10 mouse cellular contexts compared by ENCODE assay signal in the genomic region with DNA sequence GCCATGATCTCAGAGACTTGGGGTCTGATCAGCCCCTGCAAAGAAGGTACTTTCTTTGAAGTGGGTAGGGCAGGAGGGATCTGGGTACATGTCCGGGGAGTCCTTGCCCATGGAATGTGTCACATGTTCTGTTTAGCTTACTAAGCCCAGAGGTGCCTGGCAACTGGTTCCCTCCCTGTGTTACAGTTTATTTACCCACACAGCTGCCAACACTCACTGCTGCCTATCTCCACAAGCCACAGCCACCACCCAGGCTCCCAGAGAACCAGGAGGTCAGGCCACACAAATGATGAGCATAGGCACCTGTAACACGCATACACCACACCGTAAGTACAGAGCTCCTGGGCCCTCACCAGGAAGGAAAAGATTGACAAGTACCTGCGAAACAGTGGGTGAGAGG. TPM values are rescaled to one million over a fixed set of nuclear protein-coding genes. Genes with fewer than 3 reads are reported as not detected.
DNase-seq lines count a peak whose midpoint lies in the region; ATAC-seq lines count a peak whose summit lies in the region.
"Had no signal": no experiment of that assay in that cellular context is flagged by ENCODE, and none has a peak within 500 bp of the region (broad histone marks: within the 10 kb centered on the region; RNA-seq: fewer than 3 reads in every experiment).

No protein-coding gene starts in this region.

- H3K4me2 ChIP-seq in kidney, embryonic 14.5 days (replicated peaks; ENCODE audit: low read depth, low read length), result no peak overlapping the region
- H3K4me2 ChIP-seq in intestine, embryonic 15.5 days (replicated peaks), result no peak overlapping the region
- H3K4me2 ChIP-seq in liver, embryonic 13.5 days, result no peak overlapping the region
- H3K4me2 ChIP-seq: limb, embryonic 13.5 days had no signal

- H3K36me3 ChIP-seq in kidney, embryonic 14.5 days (ENCODE audit: control insufficient read depth, insufficient read depth, low read length), result no peaks in the 10 kb centered on the region
- H3K36me3 ChIP-seq in intestine, embryonic 15.5 days, result no peaks in the 10 kb centered on the region
- H3K36me3 ChIP-seq in liver, embryonic 13.5 days, result no peaks in the 10 kb centered on the region
- H3K36me3 ChIP-seq in embryonic facial prominence, embryonic 10.5 days (replicated peaks), result no peaks in the 10 kb centered on the region
- H3K36me3 ChIP-seq: limb, embryonic 13.5 days had no signal

- H3K27me3 ChIP-seq in kidney, embryonic 14.5 days (ENCODE audit: control insufficient read depth, insufficient read depth, low read length), result no peaks in the 10 kb centered on the region
- H3K27me3 ChIP-seq in intestine, embryonic 15.5 days (replicated peaks), result no peaks in the 10 kb centered on the region
- no peaks in the 10 kb centered on the region for H3K27me3 ChIP-seq in liver, embryonic 13.5 days
- no peaks in the 10 kb centered on the region for H3K27me3 ChIP-seq in embryonic facial prominence, embryonic 10.5 days (replicated peaks; ENCODE audit: low read depth, poor library complexity, severe bottlenecking)

- H3K4me1 ChIP-seq in kidney, embryonic 14.5 days (ENCODE audit: control insufficient read depth, insufficient read depth, low read length), result peaks cover 7% of the 10 kb centered on the region; the same call in 1 of the 2 replicates
- H3K4me1 ChIP-seq in intestine, embryonic 15.5 days (replicated peaks), result 0 out of 2 replicates have a peak, but pooled peaks cover 4% of the 10 kb centered on the region
- peaks cover 85% of the 10 kb centered on the region for H3K4me1 ChIP-seq in liver, embryonic 13.5 days (replicated peaks)
- H3K4me1 ChIP-seq in embryonic facial prominence, embryonic 10.5 days, result peaks cover 4% of the 10 kb centered on the region

- no peak overlapping the region for H3K4me3 ChIP-seq in kidney, embryonic 14.5 days (ENCODE audit: low read length)
- no peak overlapping the region for H3K4me3 ChIP-seq in intestine, embryonic 15.5 days (replicated peaks)
- H3K4me3 ChIP-seq in liver, embryonic 13.5 days (replicated peaks), result no peak overlapping the region
- no peak overlapping the region for H3K4me3 ChIP-seq in embryonic facial prominence, embryonic 10.5 days
- H3K4me3 ChIP-seq: limb, embryonic 13.5 days had no signal

- H3K9me3 ChIP-seq in kidney, embryonic 14.5 days (ENCODE audit: control insufficient read depth, low read length), result no peaks in the 10 kb centered on the region
- H3K9me3 ChIP-seq in intestine, embryonic 15.5 days, result no peaks in the 10 kb centered on the region
- H3K9me3 ChIP-seq in liver, embryonic 13.5 days (replicated peaks), result no peaks in the 10 kb centered on the region
- H3K9me3 ChIP-seq in embryonic facial prominence, embryonic 10.5 days, result no peaks in the 10 kb centered on the region
- H3K9me3 ChIP-seq: limb, embryonic 13.5 days had no signal

- no peak for ATAC-seq in kidney, embryonic 14.5 days (ENCODE audit: low FRiP score, low TSS enrichment)
- ATAC-seq in intestine, embryonic 15.5 days, result peak; percentile 53
- ATAC-seq in liver, embryonic 13.5 days (ENCODE audit: low read depth), result peak; percentile 69

- H3K9ac ChIP-seq in kidney, embryonic 14.5 days (ENCODE audit: low read depth, low read length), result no peak overlapping the region
- no peak overlapping the region for H3K9ac ChIP-seq in intestine, embryonic 15.5 days
- 0 out of 2 replicates have a peak overlapping the region, but pooled peaks have one; percentile 26 for H3K9ac ChIP-seq in liver, embryonic 13.5 days
- H3K9ac ChIP-seq: limb, embryonic 13.5 days had no signal

- WGBS in kidney, embryonic 14.5 days, result 87% methylated on average over 4 of the region's 4 CpGs
- 69% methylated on average over 4 of the region's 4 CpGs for WGBS in intestine, embryonic 15.5 days
- WGBS in liver, embryonic 13.5 days (ENCODE audit: insufficient replicate concordance), result 61% methylated on average over 4 of the region's 4 CpGs
- WGBS in embryonic facial prominence, embryonic 10.5 days, result 86% methylated on average over 4 of the region's 4 CpGs

- peak; percentile 71 for DNase-seq in kidney, adult 11 months
- no peak for DNase-seq in liver, embryonic 13.5 days
- DNase-seq in spleen, postnatal 4 days (ENCODE audit: low spot score in 2 of 2), result peak; percentile 66 to 76
- DNase-seq in embryonic facial prominence, embryonic 10.5 days (ENCODE audit: low spot score), result no peak
- no peak for DNase-seq in thymus, postnatal 4 days
- no peak for DNase-seq in cerebellum, postnatal 36 days
- DNase-seq: cerebellum, postnatal 25 days had no signal

- no peak overlapping the region for H3K27ac ChIP-seq in kidney, embryonic 14.5 days (ENCODE audit: low read depth, low read length)
- no peak overlapping the region for H3K27ac ChIP-seq in intestine, embryonic 15.5 days
- H3K27ac ChIP-seq in liver, embryonic 13.5 days, result peak overlapping the region; percentile 58
- H3K27ac ChIP-seq in embryonic facial prominence, embryonic 10.5 days (replicated peaks), result no peak overlapping the region
- H3K27ac ChIP-seq: limb, embryonic 13.5 days had no signal

RNA-seq across cellular contexts. Expression of gene Ptprj, which starts 26.6 kb away (rescaled TPM):
- polyA plus RNA-seq in kidney, embryonic 14.5 days (2014; fragmentation: Nextera tagmentation; extraction: Ambion mirVana), result 7.6 and 10.8 TPM in 2 replicates
- polyA plus RNA-seq in intestine, embryonic 15.5 days (2015; fragmentation: Nextera tagmentation; extraction: Ambion mirVana), result 4.4 and 5.3 TPM in 2 replicates
- 1.7 and 1.9 TPM in 2 replicates for polyA plus RNA-seq in liver, embryonic 13.5 days (2015; fragmentation: Nextera tagmentation; extraction: Ambion mirVana)
- polyA plus RNA-seq in embryonic facial prominence, embryonic 10.5 days (2016; fragmentation: Nextera tagmentation; extraction: Ambion mirVana), result 2.4 and 2.7 TPM in 2 replicates

Comparison
In these comparisons a context has a peak if more than half of its experiments do, and no peak if none do; other contexts are left out.
1. DNase-seq: peak in kidney, adult 11 months (single experiment) and spleen, postnatal 4 days (2 of 2); none in liver, embryonic 13.5 days (single experiment), embryonic facial prominence, embryonic 10.5 days (single experiment), thymus, postnatal 4 days (single experiment) and cerebellum, postnatal 36 days (0 of 2).